Mouse (Mus musculus) heart, postnatal 25 days (tissue): ENCODE results near the gene Arhgap30. TPM values are rescaled to one million over a fixed set of nuclear protein-coding genes. Genes with fewer than 3 reads are reported as not detected.

Experiments
- DNase-seq: peaks from one replicate; pipeline ENCODE4 v3.0.0; 2022; ENCODE audit warnings: low spot score
- intact Hi-C: fragments of 180-260 bp; cut with DNase I; formaldehyde crosslinking; loops from one replicate; pipeline ENCODE4 v1.15.1; 2025
- total RNA-seq, 2 experiments: library from RNA; stranded (reverse); gene quantifications; 2 replicates each; pipeline ENCODE4 v1.2.3; 2021

Gene Arhgap30
- total RNA-seq, 2 experiments from 2014 or later = 2.7 TPM

- DNase-seq = no peak
- intact Hi-C loops = no loop called here
Measured at GRCm38 (mm10) chr1:171372880-171373279, 15.9 kb upstream of the Arhgap30 start.

DNA sequence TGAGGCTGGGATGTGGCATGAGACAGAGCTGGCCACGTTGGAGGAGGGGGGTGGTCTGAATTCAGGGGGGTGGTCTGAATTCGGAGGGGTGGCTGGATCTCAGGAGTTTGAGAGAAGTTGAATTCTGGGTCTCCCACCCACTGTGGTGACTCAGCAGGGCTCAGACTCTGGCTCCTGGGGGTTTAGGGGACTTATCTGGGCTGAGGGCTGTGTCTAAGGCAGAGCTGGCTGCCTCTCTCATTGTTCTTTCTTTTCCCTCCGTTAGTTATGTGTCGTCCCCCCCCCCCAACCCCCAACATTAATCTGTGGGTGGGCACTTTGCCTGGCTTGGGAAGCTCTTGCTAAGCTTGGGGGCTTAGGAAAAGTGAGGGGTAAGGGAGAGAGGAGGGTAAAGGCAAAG is 14.8 kb upstream of the Arhgap30 start:
- DNase-seq = no peak
- intact Hi-C loops = no loop called here

GRCm38 (mm10) chr1:171375646-171376097 is 13.1 kb upstream of the Arhgap30 start:
- no peak for DNase-seq
- intact Hi-C loops = no loop called here

GRCm38 (mm10) chr1:171378298-171378697 is 10.5 kb upstream of the Arhgap30 start:
- intact Hi-C loops = no loop called here
- DNase-seq = no peak

- DNase-seq = peak; percentile 52
- intact Hi-C loops = no loop called here
Measured at GRCm38 (mm10) chr1:171379935-171380599, 8.7 kb upstream of the Arhgap30 start.

GRCm38 (mm10) chr1:171382096-171382620 is 6.6 kb upstream of the Arhgap30 start:
- intact Hi-C loops = no loop called here
- no peak for DNase-seq

DNA sequence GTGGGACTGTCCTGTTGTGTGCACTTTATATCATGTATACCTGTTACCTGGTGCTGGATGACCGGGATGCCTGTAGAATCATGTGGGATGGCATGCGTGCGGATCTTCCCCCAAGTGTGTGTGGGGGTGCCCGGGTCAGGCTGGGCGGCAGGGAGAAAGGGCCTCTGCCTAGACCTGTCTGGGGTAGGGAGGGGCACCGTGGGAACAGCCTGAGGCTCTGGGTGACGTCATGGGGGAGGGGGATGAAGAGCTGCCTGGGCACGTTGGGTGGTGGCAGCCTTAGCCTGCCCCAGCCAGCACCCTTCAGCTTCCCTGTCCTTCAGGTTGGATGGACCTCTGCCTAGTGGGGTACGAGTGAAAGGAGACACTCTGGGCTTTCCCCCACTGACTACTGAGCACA is 4.4 kb upstream of the Arhgap30 start:
- no peak for DNase-seq
- intact Hi-C loops = no loop called here

DNA sequence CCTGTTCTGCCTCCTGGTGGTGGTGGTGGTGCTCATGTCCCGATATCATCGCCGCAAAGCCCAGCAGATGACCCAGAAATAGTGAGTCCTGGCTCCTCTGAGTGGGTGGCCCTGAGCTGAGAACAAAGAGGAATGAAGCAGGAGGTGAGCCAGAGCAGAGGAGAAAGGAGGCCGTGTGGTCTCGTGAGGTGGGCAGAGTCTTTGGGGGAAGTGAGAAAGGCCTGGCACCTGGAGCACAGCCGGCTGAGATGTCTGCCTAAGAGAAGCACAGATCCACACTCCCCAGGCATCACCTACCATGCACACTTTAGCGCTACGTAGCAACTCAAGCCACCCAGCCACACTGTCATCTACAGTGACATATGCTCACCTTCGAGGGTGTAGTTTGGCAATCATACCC is 3.6 kb upstream of the Arhgap30 start:
- DNase-seq = no peak
- intact Hi-C loops = no loop called here

- DNase-seq = no peak
- intact Hi-C loops = no loop called here
Measured at GRCm38 (mm10) chr1:171387099-171387498, 1.7 kb upstream of the Arhgap30 start.

- intact Hi-C loops = no loop called here
- no peak for DNase-seq
Measured at GRCm38 (mm10) chr1:171390101-171390500, 1.3 kb downstream of the Arhgap30 start.

GRCm38 (mm10) chr1:171401821-171402220 is 13.1 kb downstream of the Arhgap30 start:
- intact Hi-C loops = no loop called here
- no peak for DNase-seq

GRCm38 (mm10) chr1:171402991-171403390 is 14.2 kb downstream of the Arhgap30 start:
- DNase-seq = no peak
- intact Hi-C loops = no loop called here

DNA sequence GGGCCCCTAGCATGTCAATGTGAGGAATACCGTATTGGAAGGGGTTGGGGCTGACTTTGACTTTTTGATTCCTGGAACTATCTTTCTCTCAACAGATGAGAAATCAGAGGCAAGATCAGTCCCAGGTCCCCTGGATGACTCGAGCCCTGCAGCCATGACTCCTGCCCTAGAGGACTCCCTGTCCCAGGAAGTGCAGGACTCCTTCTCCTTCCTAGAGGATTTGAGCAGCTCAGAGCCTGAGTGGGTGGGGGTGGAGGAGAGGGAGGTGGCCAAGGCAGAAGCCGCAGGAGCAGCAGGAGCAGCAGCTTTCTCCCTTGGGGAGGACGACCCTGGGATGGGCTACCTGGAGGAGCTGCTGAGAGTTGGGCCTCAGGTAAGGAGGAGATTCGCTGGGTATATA is 18.5 kb downstream of the Arhgap30 start:
- intact Hi-C loops = no loop called here
- DNase-seq = no peak

DNA sequence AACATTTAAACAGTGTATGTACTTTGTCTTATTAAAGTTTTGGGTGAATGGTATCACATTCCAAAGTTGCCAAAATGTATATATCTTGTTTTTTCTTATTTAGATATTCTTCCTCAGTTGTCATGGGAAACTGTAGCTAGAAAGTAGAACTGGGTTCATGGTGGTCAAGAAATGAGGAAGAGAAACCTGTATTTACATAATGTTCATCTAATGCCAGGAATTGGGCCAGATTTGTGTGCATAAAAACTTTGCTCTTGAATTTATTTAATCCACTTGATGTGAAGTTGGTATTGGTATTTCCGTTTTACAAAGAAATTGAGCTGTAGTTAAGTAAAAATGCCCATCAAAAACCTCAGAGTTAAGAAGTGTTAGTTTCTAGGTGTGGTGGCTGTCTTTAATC is 21.5 kb downstream of the Arhgap30 start:
- intact Hi-C loops = loop anchor here (2.0 to 5.0 kb wide), 2 partner anchors 61 to 83 kb away; partner anchors contain the start of gene Dedd
- no peak for DNase-seq

DNA sequence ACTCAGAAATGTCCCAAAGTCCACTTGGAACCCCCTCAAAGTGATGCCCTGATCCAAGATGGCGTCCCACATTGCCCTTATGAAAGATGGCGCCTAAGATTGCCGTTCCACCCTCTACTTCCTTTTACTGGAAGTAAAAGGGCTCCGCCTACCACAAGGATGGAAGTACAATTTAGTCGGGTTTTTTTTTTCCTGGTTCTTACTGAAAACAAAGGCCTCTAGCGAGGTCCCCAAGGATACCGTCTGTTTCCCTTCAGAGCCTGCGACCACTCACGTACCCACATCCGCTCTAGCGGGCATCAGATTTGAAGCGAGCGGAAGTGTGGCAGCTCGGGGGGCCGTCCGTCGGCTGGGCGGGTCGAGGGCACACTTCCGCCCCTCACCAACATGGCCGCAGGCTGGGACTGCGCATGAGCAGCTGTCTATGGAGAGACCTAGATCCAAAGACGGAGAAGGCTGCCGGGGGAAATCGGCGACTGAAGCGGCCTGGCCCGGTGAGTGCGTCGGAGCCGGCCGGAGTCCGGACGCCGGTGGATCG is 22.3 kb downstream of the Arhgap30 start, which contains the start of gene Usf1:
TSS of gene Usf1 (plus strand) at position 367 of the 538 bp plus-strand sequence.
- intact Hi-C loops = loop anchor here (2.0 to 5.0 kb wide), 2 partner anchors 60 to 84 kb away; partner anchors contain the start of gene Dedd
- peak; percentile 90 for DNase-seq

DNA sequence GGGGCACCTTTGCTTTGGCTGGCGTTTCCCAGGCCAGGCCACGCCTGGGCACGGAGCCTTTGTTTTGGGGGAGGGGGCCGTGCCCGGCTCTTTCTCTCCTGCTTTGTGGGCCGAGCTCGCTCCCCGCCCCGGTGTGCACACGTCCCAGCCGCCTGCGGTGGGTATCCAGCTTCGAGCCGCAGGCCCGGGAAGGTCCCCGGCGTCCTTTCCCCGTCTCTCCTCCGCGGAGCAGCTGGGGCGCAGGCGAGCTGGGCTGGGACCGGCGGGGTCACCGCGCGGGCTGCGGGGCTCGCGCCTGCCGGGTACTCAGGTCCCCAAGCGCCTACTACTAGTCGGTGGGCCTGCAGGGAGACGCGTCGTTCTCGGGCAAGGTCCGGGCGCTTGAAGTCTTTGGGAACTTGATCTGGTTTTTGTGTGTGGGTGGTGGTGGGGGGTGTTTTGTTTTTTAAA is 22.8 kb downstream of the Arhgap30 start:
- DNase-seq = no peak
- intact Hi-C loops = loop anchor here (2.0 to 5.0 kb wide), 2 partner anchors 59 to 84 kb away; partner anchors contain the start of gene Dedd

GRCm38 (mm10) chr1:171412001-171412441 is 23.3 kb downstream of the Arhgap30 start:
- intact Hi-C loops = loop anchor here (2.0 to 5.0 kb wide), 3 partner anchors 25 to 85 kb away; partner anchors contain the start of genes Dedd and F11r
- no peak for DNase-seq

DNA sequence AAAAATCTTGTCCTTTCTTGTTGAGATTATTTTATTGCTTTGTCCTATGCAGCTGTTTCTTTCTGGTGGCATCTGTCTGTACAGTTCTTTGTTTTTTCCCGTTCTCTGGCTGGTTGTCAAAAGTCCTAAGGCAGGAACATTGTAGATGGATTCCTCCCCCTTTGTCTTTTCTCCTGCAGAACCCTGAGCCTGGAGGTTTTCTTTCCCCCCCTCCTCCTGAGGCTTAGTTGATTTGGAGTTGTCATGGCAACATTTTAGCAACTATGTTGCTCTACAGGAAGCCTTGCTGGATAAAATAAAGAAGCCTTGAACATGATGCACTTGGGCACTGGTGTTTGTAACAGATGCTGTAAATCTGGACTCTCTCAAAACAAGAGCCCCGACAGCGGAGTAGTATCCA is 23.7 kb downstream of the Arhgap30 start:
- DNase-seq = no peak
- intact Hi-C loops = loop anchor here (2.0 to 5.0 kb wide), 3 partner anchors 24 to 85 kb away; partner anchors contain the start of genes Dedd and F11r

DNA sequence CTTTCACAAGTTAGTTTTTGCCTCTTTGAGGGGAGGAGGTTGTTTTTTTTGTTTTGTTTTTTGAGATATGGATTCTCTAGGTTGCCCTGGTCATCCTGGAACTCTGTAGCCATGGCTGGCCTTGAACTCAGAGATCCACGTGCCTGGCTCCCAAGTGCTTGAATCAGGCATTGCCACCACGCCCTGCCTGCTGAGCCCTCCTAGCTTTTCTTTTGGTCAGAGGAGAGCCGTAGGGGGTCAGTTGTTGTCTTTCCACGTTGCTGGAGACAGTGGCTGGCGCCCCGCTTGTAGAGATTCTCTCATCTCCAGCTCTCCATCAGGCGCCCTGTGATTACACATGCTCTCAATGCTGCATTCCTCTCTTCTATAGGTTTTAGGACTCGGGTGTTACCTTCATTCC is 24.9 kb downstream of the Arhgap30 start:
- intact Hi-C loops = loop anchor here (2.0 to 5.0 kb wide), 3 partner anchors 23 to 86 kb away; partner anchors contain the start of genes Dedd and F11r

GRCm38 (mm10) chr1:171418660-171419059 is 29.9 kb downstream of the Arhgap30 start, which contains the start of gene Tstd1:
Tstd1 (plus strand) TSS chr1:171418872.
- intact Hi-C loops = no loop called here
- DNase-seq = no peak

More for the DNA sequence above, 24.9 kb downstream of the Arhgap30 start:
- DNase-seq = no peak
